Mouse (Mus musculus) MEL (cell line): ENCODE results near the gene Ccnb2. TPM values are rescaled to one million over a fixed set of nuclear protein-coding genes. Genes with fewer than 3 reads are reported as not detected.

Source experiments
- DNase-seq: peaks from one replicate; pipeline ENCODE4 v3.0.0; 2011; ENCODE audit warnings: low read depth, low spot score
- H3K27ac ChIP-seq: 2 replicates; pipeline ENCODE4 v1.5.1; 2012; ENCODE audit warnings: low read depth, mild to moderate bottlenecking, control low read depth, low read length, moderate library complexity; ENCODE audit not compliant: control insufficient read depth
- H3K27me3 ChIP-seq, 2 experiments: fragments of 150-350 bp in 1 of 2; sonication (generic) in 1 of 2; 2 replicates each; pipeline ENCODE4 v1.6.1; 2012; ENCODE audit warnings: low read length in 2 of 2, mild to moderate bottlenecking in 2 of 2, improper control_type of control experiment in 1 of 2, moderate library complexity in 1 of 2; ENCODE audit not compliant: insufficient read depth in 2 of 2, control insufficient read depth in 1 of 2
- H3K36me3 ChIP-seq, 2 experiments: 2 replicates each; pipeline ENCODE4 v1.6.1; 2012 to 2014; ENCODE audit warnings: low read length in 2 of 2, improper control_type of control experiment in 1 of 2, inconsistent platforms in 1 of 2, mild to moderate bottlenecking in 1 of 2; ENCODE audit not compliant: insufficient read depth in 2 of 2, control insufficient read depth in 1 of 2
- H3K4me1 ChIP-seq, 2 experiments: fragments of 150-350 bp in 1 of 2; sonication (generic) in 1 of 2; 2 replicates each; pipeline ENCODE4 v1.6.1; 2012; ENCODE audit warnings: low read length in 2 of 2, improper control_type of control experiment in 1 of 2, mild to moderate bottlenecking in 1 of 2; ENCODE audit not compliant: insufficient read depth in 2 of 2, control insufficient read depth in 1 of 2
- H3K4me3 ChIP-seq, 2 experiments: fragments of 150-350 bp in 1 of 2; sonication (generic) in 1 of 2; 2 replicates each; pipeline ENCODE4 v1.5.1; 2012; ENCODE audit warnings: low read depth in 2 of 2, low read length in 2 of 2, mild to moderate bottlenecking in 2 of 2, moderate library complexity in 2 of 2, control low read depth in 1 of 2, improper control_type of control experiment in 1 of 2; ENCODE audit not compliant: control insufficient read depth in 1 of 2, insufficient read depth in 1 of 2
- H3K79me2 ChIP-seq: 2 replicates; pipeline ENCODE4 v1.6.1; 2012; ENCODE audit warnings: mild to moderate bottlenecking, low read length, moderate library complexity; ENCODE audit not compliant: control insufficient read depth, poor library complexity, insufficient read depth
- H3K9ac ChIP-seq: 2 replicates; pipeline ENCODE4 v1.6.1; 2012; ENCODE audit warnings: low read depth, mild to moderate bottlenecking, control low read depth, low read length, moderate library complexity; ENCODE audit not compliant: control insufficient read depth, poor library complexity, severe bottlenecking
- H3K9me3 ChIP-seq: fragments of 150-350 bp; sonication (generic); replicated peaks from 2 replicates; pipeline ENCODE4 v1.6.1; 2012; ENCODE audit warnings: mild to moderate bottlenecking, low read length, improper control_type of control experiment, moderate library complexity; ENCODE audit not compliant: insufficient read depth
- BHLHE40 ChIP-seq: IDR thresholded peaks from 2 replicates; pipeline ENCODE4 v1.6.1; 2012; ENCODE audit warnings: low read depth, mild to moderate bottlenecking, inconsistent platforms, low read length, improper control_type of control experiment, borderline replicate concordance
- CHD1 ChIP-seq: IDR thresholded peaks from 2 replicates; pipeline ENCODE4 v1.6.1; 2012; ENCODE audit warnings: low read depth, mild to moderate bottlenecking, inconsistent platforms, low read length, improper control_type of control experiment
- CTCF ChIP-seq, 3 experiments: IDR thresholded peaks in 2 of 3; conservative IDR thresholded peaks in 1 of 3; 2 replicates each; pipeline ENCODE4 v1.5.1; 2011 to 2012; ENCODE audit warnings: low read length in 3 of 3, low read depth in 2 of 3, mild to moderate bottlenecking in 2 of 3, improper control_type of control experiment in 1 of 3, inconsistent platforms in 1 of 3, mixed read lengths in 1 of 3, moderate library complexity in 1 of 3; ENCODE audit not compliant: control insufficient read depth in 1 of 3, insufficient read depth in 1 of 3, poor library complexity in 1 of 3, severe bottlenecking in 1 of 3
- ELF1 ChIP-seq: IDR thresholded peaks from 2 replicates; pipeline ENCODE4 v1.6.1; 2014; ENCODE audit warnings: low read depth, mild to moderate bottlenecking, inconsistent platforms, low read length, improper control_type of control experiment, moderate library complexity
- EP300 ChIP-seq, 2 experiments: IDR thresholded peaks; 2 replicates each; pipeline ENCODE4 v1.6.1; 2011; ENCODE audit warnings: improper control_type of control experiment in 2 of 2, low read length in 2 of 2, low read depth in 1 of 2, mild to moderate bottlenecking in 1 of 2
- ETS1 ChIP-seq: IDR thresholded peaks from 2 replicates; pipeline ENCODE4 v1.6.1; 2012; ENCODE audit warnings: low read depth, mild to moderate bottlenecking, inconsistent platforms, low read length, improper control_type of control experiment, moderate library complexity
- GATA1 ChIP-seq: IDR thresholded peaks from 2 replicates; pipeline ENCODE4 v1.6.1; 2011; ENCODE audit warnings: low read depth, low read length, improper control_type of control experiment
- JUND ChIP-seq: IDR thresholded peaks from 2 replicates; pipeline ENCODE4 v1.6.1; 2011; ENCODE audit warnings: low read depth, mild to moderate bottlenecking, improper control_type of control experiment, low read length
- MAX ChIP-seq: IDR thresholded peaks from 2 replicates; pipeline ENCODE4 v1.6.1; 2011; ENCODE audit warnings: low read length, improper control_type of control experiment
- MEF2A ChIP-seq: IDR thresholded peaks from 2 replicates; pipeline ENCODE4 v1.6.1; 2014; ENCODE audit warnings: low read depth, mild to moderate bottlenecking, inconsistent platforms, low read length, improper control_type of control experiment; ENCODE audit not compliant: poor library complexity, insufficient replicate concordance, severe bottlenecking; ENCODE audit errors: extremely low read depth
- MXI1 ChIP-seq: IDR thresholded peaks from 2 replicates; pipeline ENCODE4 v1.6.1; 2011; ENCODE audit warnings: mild to moderate bottlenecking, low read depth, low read length, improper control_type of control experiment
- MYC ChIP-seq: IDR thresholded peaks from 2 replicates; pipeline ENCODE4 v1.6.1; 2011; ENCODE audit warnings: low read depth, mild to moderate bottlenecking, low read length, improper control_type of control experiment, moderate library complexity
- NELFE ChIP-seq: IDR thresholded peaks from 2 replicates; pipeline ENCODE4 v1.6.1; 2011; ENCODE audit warnings: low read depth, low read length, improper control_type of control experiment
- POLR2A ChIP-seq, 2 experiments: IDR thresholded peaks; 2 replicates each; pipeline ENCODE4 v1.6.1; 2011 to 2012; ENCODE audit warnings: low read length in 2 of 2, mild to moderate bottlenecking in 2 of 2, control low read depth in 1 of 2, improper control_type of control experiment in 1 of 2, low read depth in 1 of 2, moderate library complexity in 1 of 2; ENCODE audit not compliant: control insufficient read depth in 1 of 2, insufficient read depth in 1 of 2, poor library complexity in 1 of 2
- POLR2AphosphoS2 ChIP-seq: IDR thresholded peaks from 2 replicates; pipeline ENCODE4 v1.6.1; 2011; ENCODE audit warnings: low read length, improper control_type of control experiment
- RAD21 ChIP-seq: IDR thresholded peaks from 2 replicates; pipeline ENCODE4 v1.6.1; 2011; ENCODE audit warnings: mild to moderate bottlenecking, low read depth, low read length, improper control_type of control experiment
- RCOR1 ChIP-seq: IDR thresholded peaks from 2 replicates; pipeline ENCODE4 v1.6.1; 2012; ENCODE audit warnings: low read depth, mild to moderate bottlenecking, inconsistent platforms, low read length, improper control_type of control experiment
- SIN3A ChIP-seq: IDR thresholded peaks from 2 replicates; pipeline ENCODE4 v1.6.1; 2012; ENCODE audit warnings: low read length, improper control_type of control experiment, inconsistent platforms
- TAL1 ChIP-seq: IDR thresholded peaks from 2 replicates; pipeline ENCODE4 v1.6.1; 2012; ENCODE audit warnings: mild to moderate bottlenecking, inconsistent platforms, low read length, moderate library complexity, mixed read lengths
- TBP ChIP-seq: IDR thresholded peaks from 2 replicates; pipeline ENCODE4 v1.8.0; 2011; ENCODE audit warnings: low read depth, low read length, improper control_type of control experiment
- TCF12 ChIP-seq: IDR thresholded peaks from 2 replicates; pipeline ENCODE4 v1.6.1; 2014; ENCODE audit warnings: low read depth, mild to moderate bottlenecking, inconsistent platforms, low read length, improper control_type of control experiment, moderate library complexity
- USF1 ChIP-seq: IDR thresholded peaks from 2 replicates; pipeline ENCODE4 v1.6.1; 2014; ENCODE audit warnings: low read depth, mild to moderate bottlenecking, inconsistent platforms, low read length, improper control_type of control experiment, moderate library complexity
- ZKSCAN1 ChIP-seq: IDR thresholded peaks from 2 replicates; pipeline ENCODE4 v1.6.1; 2012; ENCODE audit warnings: low read depth, mild to moderate bottlenecking, inconsistent platforms, low read length, improper control_type of control experiment, moderate library complexity
- ZMIZ1 ChIP-seq: IDR thresholded peaks from 2 replicates; pipeline ENCODE4 v1.6.1; 2012; ENCODE audit warnings: low read depth, mild to moderate bottlenecking, inconsistent platforms, low read length, improper control_type of control experiment, moderate library complexity
- ZNF384 ChIP-seq: IDR thresholded peaks from 2 replicates; pipeline ENCODE4 v1.6.1; 2012; ENCODE audit warnings: low read depth, mild to moderate bottlenecking, inconsistent platforms, low read length, improper control_type of control experiment
- polyA plus RNA-seq, 2 experiments: library from polyadenylated mRNA; stranded (reverse) in 1 of 2; unstranded in 1 of 2; fragments of >175 nt in 1 of 2; fragments of >200 nt in 1 of 2; gene quantifications; 2 replicates each; pipeline versions ENCODE4 v1.2.1 to v1.2.4; 2012; ENCODE audit warnings: low replicate concordance in 2 of 2, low read depth in 1 of 2; ENCODE audit not compliant: insufficient read length in 2 of 2, insufficient read depth in 1 of 2, missing spikeins in 1 of 2
- total RNA-seq: library from RNA; depleted of rRNA; stranded (reverse); fragments of 300-350 nt; gene quantifications from 2 replicates; pipeline ENCODE4 v1.2.3, GENCODE M21; 2012

The Ccnb2 gene
- total and polyA plus RNA-seq, 3 experiments: 86.5 to 128 (median 97.0) TPM

- Histone ChIP-seq H3K27me3 (no peaks in the 10 kb centered on the region), H3K36me3 (peaks cover 0 to 21% of the 10 kb centered on the region in 2 experiments; a peak in 2 of 4 replicates), H3K9me3 (no peaks in the 10 kb centered on the region), H3K4me1 (peaks cover 7 to 46% of the 10 kb centered on the region in 2 experiments), H3K9ac (peak overlapping the region; percentile 56), H3K4me3 (peak overlapping the region; percentile 54 to 62), H3K79me2 (no peaks in the 10 kb centered on the region; the same call in 1 of the 2 replicates), H3K27ac (peak overlapping the region; percentile 99)
- TF ChIP-seq SIN3A (0 out of 2 replicates have a peak, but pooled peaks have one; percentile 1), ETS1 (peak; percentile 36; the same call in 1 of the 2 replicates), MAX (peak; percentile 74), EP300 (IDR thresholded peaks at IDR 0.05; ENCODE audit: low read depth in 1 of 2, low read length in 2 of 2) (peak; percentile 14 to 27; a peak in 3 of 4 replicates), CHD1 (no peak), TCF12 (0 out of 2 replicates have a peak, but pooled peaks have one; percentile 6), TAL1 (peak; percentile 39; the same call in 1 of the 2 replicates), POLR2AphosphoS2 (no peak), RCOR1 (no peak), ZNF384 (no peak), GATA1 (peak; percentile 67), MXI1 (peak; percentile 55; the same call in 1 of the 2 replicates), RAD21 (no peak), ELF1 (no peak), USF1 (peak; percentile 78), MYC (no peak; the same call in 1 of the 2 replicates)
- peak; percentile 66 for DNase-seq
Measured at GRCm38 (mm10) chr9:70384494-70384893, 36.9 kb downstream of the Ccnb2 start.

- peak; percentile 72 for TF ChIP-seq NELFE
- 0 out of 2 replicates have a peak, but pooled peaks have one; percentile 49 for TF ChIP-seq POLR2AphosphoS2
- TF ChIP-seq ZNF384: 0 out of 2 replicates have a peak, but pooled peaks have one; percentile 46
- peak; percentile 53; the same call in 1 of the 2 replicates for TF ChIP-seq ZMIZ1
- TF ChIP-seq EP300 (IDR thresholded peaks at IDR 0.05; ENCODE audit: low read depth in 1 of 2, low read length in 2 of 2): no peak
- TF ChIP-seq POLR2A (IDR thresholded peaks at IDR 0.05; ENCODE audit: control insufficient read depth in 1 of 2, insufficient read depth in 1 of 2, low read depth in 1 of 2, low read length in 2 of 2, poor library complexity in 1 of 2): peak in 1 of 2 experiments; percentile 85; a peak in 2 of 4 replicates
- no peak for TF ChIP-seq CTCF (IDR thresholded peaks at IDR 0.05 in 2 of 3, conservative IDR thresholded peaks at IDR 0.05 in 1 of 3; ENCODE audit: control insufficient read depth in 1 of 3, insufficient read depth in 1 of 3, low read depth in 2 of 3, low read length in 3 of 3, poor library complexity in 1 of 3, severe bottlenecking in 1 of 3)
- no peak for TF ChIP-seq BHLHE40
- 0 out of 2 replicates have a peak, but pooled peaks have one; percentile 7 for TF ChIP-seq ELF1
- TF ChIP-seq JUND: no peak
- TF ChIP-seq MAX: no peak
- no peak for TF ChIP-seq MXI1
- 0 out of 2 replicates have a peak, but pooled peaks have one; percentile 43 for TF ChIP-seq SIN3A
- TF ChIP-seq ETS1: no peak; the same call in 1 of the 2 replicates
- peak; percentile 63 for TF ChIP-seq TBP
- TF ChIP-seq ZKSCAN1: no peak
- TF ChIP-seq MEF2A: no peak
- TF ChIP-seq TCF12: peak; percentile 24; the same call in 1 of the 2 replicates
- peaks cover 7 to 44% of the 10 kb centered on the region in 2 experiments for H3K4me1 ChIP-seq
- H3K27me3 ChIP-seq: no peaks in the 10 kb centered on the region
- no peaks in the 10 kb centered on the region for H3K9me3 ChIP-seq
- peak overlapping the region; percentile 99 for H3K27ac ChIP-seq
- DNase-seq: peak; percentile 92
- peak overlapping the region; percentile 54 to 62 for H3K4me3 ChIP-seq
- peaks cover 0 to 21% of the 10 kb centered on the region in 2 experiments; a peak in 2 of 4 replicates for H3K36me3 ChIP-seq
- H3K9ac ChIP-seq: peak overlapping the region; percentile 82
- no peaks in the 10 kb centered on the region; the same call in 1 of the 2 replicates for H3K79me2 ChIP-seq
Measured at GRCm38 (mm10) chr9:70383750-70384149, 37.6 kb downstream of the Ccnb2 start.
